Mouse (Mus musculus) erythroblast, adult 5-6 weeks (primary cell): ENCODE measurements around the gene St7. TPM values are rescaled to one million over a fixed set of nuclear protein-coding genes. Genes with fewer than 3 reads are reported as not detected.
A peak's percentile ranks its signal among the peaks of the same experiment; 100 is the strongest.

ENCODE experiments used
- ATAC-seq: replicated peaks from 2 replicates; pipeline ENCODE4 v1.8.0; 2016; ENCODE audit warnings: moderate number of reproducible peaks, mild to moderate bottlenecking, moderate TSS enrichment, inconsistent platforms; ENCODE audit not compliant: poor library complexity, low FRiP score, severe bottlenecking
- total RNA-seq, 2 experiments: library from RNA; stranded (forward) in 1 of 2; stranded (reverse) in 1 of 2; fragments of 150-400 nt in 1 of 2; fragments of 200-764, 138-1000 nt in 1 of 2; gene quantifications; 2 replicates each; pipeline versions ENCODE4 v1.2.3 to v1.2.4; 2015 to 2017; ENCODE audit warnings: low replicate concordance in 2 of 2

The St7 gene
- total RNA-seq, 2 experiments from 2014 or later, result 73.4 to 90.6 TPM

DNA sequence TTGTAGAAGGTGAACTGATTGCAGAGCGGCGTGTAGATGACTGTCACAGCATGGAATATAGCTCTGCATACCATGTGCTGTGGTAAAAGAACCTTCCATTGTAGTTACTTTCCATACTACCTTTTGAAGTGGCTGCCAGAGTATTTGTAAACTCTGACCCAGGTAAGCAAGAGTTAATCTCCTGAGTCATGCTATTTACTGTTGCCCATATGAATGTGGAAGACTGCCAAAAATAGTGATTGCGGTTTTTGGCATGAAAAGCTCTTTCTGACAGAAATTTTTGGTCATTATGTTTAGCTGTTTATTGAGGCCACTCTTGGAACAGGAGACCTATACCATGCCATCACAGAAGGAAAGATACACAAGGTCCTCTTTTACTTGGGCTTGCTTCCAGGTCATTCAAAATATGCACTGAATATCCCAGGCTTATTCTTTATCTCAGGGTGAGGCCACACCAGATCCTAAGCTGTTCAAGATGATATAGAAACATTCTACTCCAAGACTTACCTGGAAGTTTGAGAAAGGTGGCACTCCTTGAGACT lies 179.2 kb downstream of the St7 start:
- peak; percentile 45; the same call in 1 of the 2 replicates for ATAC-seq

DNA sequence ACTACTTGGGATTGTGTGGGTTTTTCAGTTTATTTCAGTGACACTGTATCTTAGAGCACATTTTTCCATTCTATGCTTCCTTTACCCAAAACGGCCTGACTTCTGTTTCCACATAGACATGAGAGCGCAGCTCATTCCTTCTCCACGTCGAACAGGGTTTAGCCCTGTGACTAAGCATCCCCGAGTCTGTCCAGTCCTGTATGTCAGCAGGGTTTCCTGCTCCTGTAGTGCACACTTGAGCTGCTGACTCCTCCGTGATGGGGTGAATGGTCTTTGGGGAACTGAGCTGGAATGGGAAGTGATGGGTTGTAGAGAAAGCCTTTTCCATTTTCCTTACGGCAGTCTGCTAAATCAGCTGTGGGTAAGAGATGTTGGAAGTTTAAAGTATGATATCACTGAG lies 182.9 kb downstream of the St7 start:
- ATAC-seq, result no peak

DNA sequence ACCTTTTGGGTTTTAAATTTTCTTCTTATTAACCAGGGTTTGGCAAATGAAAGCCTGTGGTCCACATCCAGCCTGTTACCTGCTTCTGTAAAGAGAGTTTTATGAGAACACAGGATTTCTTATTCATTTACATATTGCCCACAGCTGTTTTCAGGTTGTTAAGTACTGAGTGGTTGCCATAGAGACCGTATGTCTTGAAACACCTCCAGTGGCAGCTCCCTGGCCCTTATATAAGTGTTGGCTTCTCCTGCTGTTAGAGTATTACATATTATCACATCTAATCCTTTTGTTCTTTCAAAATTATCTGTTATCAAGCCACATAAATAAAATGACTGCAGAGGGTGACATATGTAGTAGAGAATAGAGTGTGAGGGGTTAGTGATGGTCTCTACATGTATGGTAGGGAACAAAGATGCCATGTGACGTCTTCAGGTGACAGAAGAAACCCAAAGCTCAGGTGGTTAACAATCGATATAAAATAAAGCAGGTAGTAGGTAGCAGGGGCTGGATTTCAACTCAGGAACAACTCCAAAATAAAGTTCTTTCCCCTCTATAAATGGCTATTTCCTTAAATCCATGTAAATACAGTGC lies 183.4 kb downstream of the St7 start:
- ATAC-seq, result no peak

GRCm38 (mm10) chr6:17876670-17877179 lies 184.0 kb downstream of the St7 start:
- ATAC-seq, result no peak

- no peak for ATAC-seq
These were observed 190.2 kb downstream of the St7 start for GRCm38 (mm10) chr6:17882943-17883342.

DNA sequence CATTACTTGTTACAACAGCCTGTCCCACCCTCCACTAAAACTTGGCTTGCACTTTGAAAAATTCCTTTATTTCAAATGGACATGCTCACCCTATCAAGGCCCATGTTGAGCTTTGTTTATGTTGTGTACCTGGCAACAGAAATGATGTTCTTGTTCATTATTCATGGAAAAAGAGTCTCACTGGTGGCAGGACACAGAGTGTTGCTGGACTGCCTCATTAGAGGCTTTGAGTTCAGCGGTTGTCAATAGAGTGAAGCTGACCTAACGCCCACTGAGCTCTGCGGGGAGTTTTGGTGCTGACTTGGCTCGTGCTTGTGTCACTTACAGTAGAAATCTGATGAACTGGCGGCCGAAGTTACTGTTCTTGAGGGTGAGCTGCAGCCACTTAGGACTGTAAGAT lies 195.0 kb downstream of the St7 start:
- ATAC-seq, result no peak

- no peak for ATAC-seq
These were observed 202.8 kb downstream of the St7 start for GRCm38 (mm10) chr6:17895562-17895961.

DNA sequence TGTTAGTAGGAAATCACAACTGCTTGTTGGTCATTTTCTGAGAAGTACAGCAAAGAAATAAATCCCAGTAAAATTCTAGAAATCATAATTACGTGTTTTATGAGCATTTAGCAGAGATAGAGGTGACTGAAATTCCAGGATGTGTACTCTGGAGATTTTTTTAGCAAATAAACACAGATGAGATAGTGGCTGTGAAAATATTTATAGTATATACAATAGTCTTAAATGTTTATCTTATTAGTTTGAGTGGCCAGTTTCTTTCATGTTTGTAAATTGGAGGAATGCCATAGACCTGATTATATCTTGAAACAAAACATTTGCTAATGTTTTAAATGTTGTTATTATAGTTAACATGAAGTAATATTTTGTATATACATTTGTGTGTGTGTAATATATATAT lies 205.8 kb downstream of the St7 start:
- no peak for ATAC-seq

DNA sequence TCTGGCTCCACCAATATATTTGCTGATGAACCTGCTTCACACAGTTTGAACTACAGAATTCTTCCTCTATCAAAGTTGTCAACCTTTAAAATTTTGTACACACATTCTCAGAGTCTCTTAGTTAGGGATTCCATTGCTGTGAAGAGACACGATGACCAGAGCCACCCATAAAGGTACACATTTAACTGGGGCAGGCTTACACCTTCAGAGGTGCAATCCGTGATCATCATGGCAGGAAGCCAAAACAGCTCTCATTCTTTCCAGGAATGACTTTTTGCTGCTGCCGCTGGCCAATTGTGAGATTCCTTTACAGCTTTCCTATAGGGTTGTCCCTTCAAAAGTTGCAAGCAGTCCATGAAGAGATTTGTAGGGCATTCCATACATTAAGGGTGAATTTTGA lies 210.6 kb downstream of the St7 start:
- ATAC-seq, result no peak

- ATAC-seq, result no peak
These were observed 213.0 kb downstream of the St7 start for GRCm38 (mm10) chr6:17905776-17906175.

- no peak for ATAC-seq
These were observed 213.6 kb downstream of the St7 start for GRCm38 (mm10) chr6:17906289-17906688.

DNA sequence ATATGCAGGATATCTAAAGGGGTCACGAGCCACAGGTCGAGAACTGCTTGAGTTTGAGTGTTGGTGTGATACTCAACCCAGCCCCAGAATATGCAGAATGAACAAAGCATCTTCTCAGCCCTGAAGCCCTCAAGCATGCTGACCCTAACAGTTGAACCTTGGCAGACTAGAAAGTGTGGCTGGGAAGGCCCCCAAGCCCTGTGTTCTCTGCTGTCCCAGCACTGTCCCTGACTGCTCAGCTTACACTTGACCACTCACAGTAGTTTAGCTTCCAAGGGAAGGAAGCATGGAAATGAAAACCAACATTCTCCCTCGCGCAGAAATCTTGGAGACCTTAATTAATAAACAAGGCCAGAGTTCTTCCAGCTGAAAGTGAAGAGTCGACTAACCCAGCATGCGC lies 219.6 kb downstream of the St7 start:
- no peak for ATAC-seq

GRCm38 (mm10) chr6:17912825-17913224 lies 220.1 kb downstream of the St7 start:
- no peak for ATAC-seq

DNA sequence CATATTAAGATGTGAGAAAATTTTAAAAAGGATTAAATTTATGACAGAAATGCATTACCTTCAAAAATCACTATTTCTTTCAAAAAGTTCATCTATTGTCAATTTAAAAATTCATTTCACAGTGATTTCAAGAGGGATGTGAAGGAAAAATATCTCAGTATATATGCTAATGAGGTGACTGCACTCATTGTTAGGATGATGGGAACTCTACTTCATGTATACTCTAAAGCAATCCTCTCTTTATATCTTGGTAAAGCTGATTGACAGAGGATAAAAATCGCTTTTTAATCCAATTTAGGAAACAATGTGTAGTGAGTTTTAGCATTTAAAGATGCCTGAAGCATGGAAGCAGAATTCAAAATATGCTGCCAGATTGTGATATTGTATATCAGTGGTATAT lies 220.6 kb downstream of the St7 start:
- no peak for ATAC-seq

DNA sequence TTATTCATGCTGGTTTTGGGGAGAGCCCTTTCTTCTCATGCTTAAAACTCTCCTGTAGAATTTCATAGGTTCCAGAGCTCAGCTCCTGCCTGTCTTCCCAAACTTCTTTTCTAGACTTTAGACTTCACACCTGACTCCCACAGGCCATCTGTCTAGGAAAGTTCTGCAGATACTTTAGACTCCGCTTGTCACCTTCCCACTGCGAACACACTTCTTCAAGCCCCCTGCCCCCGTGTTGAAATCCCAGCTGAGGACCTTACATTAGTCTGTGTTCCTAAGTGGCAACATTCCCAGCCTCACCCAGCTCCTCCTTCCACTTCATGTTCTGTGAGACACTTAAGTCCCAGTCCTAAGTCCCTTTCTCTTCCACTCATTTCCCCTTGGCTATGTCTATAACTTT lies 221.6 kb downstream of the St7 start:
- ATAC-seq, result no peak

DNA sequence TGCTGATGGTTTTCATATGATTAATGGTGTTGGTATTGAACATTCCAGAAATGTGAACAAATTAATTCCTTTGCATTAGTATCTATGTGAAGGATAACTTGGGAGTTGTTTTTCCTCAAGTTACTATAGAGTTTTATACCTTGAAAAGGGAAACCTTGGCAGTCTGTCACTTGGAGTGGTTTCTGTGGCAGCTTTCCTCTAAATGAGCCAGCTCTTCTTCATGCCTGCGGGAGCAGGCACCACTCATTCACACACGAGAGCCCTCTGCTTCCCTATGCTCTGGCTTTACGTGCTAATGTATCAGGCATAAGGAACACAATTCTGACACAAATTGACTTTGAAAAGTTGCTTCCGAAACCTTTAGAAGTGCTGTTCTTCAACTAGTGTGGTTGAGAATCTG lies 224.5 kb downstream of the St7 start:
- no peak for ATAC-seq

GRCm38 (mm10) chr6:17922180-17922579 lies 229.4 kb downstream of the St7 start:
- ATAC-seq, result no peak

- no peak for ATAC-seq
These were observed 230.2 kb downstream of the St7 start for GRCm38 (mm10) chr6:17922967-17923366.

DNA sequence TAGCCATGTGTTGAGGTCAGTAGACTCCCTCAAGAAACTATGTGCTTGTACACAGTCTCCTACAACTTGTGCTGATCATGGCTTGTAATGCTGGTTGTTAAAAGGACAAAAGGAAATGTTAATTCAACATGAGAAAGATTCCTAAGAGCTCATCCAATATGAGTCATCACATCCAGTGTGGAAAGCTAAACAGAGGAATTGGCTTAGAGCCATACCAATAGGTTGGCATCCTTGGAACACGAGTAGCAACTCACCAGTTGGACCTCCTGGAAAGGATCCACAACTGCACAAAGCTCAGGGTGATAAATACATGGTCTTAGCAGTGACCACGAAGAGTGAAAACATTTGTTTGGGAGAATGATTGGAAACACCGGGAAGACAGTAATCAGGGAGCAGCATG lies 230.6 kb downstream of the St7 start:
- ATAC-seq, result no peak

DNA sequence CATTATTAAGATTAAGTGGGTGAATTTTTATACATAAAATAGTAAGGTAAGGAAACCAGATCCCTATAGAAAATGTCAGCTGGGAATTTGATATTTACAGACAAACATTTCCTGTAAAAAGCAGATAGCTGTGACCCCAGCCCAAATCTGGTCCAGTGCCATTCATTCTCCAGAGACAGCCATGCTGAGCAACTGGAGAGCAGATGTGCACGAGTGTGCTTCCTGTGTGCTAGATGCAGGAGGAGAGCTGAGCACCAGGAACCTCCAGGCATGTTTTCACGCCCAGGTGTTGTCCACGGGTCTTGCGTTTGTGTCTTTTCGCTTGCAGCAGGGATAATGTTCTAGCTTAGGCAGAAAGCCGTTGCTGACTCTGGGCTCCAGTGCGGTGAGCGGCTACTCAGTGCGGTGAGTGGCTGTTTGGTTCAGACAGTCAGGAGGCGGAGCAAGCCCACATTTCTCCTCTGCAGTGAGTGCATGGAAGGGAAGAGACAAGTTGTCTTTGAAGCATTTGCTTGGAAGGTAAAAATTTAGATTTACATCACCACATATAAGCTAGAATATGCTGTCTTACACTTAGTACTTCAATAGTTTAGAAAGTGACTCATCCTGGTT lies 231.3 kb downstream of the St7 start:
- no peak for ATAC-seq

DNA sequence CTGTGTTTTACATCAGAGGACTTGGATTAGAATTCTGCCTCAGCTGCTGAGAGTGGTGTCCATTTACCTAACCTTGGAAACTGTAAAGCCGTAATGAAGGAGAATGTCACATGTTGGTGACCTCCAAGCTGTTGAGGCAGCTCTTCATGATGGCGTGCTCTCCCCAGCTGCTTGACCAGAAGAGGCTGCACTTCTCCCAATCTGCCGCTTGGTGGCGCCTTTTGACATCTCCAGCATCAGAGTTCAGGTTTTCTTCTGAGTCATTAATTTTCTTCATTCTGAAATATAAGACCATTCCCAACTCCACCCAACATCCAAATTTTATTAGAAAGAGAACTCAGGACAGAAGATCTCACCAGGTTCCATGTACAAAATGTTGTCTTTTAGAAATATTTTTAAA lies 232.5 kb downstream of the St7 start:
- ATAC-seq, result peak; percentile 74

DNA sequence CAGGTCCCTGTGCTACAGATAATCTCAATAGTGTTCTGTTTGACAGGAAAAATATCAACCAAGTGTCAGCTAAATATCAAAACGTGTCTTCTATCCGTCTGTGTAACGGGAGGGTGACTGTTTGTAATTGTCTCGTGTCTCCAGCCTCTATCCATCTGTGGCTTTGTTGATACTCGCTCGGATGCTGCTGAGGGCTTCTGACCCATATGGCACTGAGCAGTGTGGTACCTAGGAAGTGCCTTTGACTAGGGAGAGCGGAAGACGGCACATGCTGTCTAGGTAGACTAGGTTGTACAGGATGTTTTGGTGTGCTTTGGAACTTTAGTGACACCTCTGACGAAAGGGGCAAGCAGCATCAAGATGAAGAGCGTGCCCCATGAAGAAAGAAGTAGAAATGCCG lies 235.0 kb downstream of the St7 start:
- no peak for ATAC-seq
